Mouse (Mus musculus): Measurements from ENCODE around the gene Cyba. TPM values are rescaled to one million over a fixed set of nuclear protein-coding genes. Genes with fewer than 3 reads are reported as not detected.

Gene Cyba
- total RNA-seq, 2 experiments from 2014 or later: 35.7 to 89.3 TPM

DNA sequence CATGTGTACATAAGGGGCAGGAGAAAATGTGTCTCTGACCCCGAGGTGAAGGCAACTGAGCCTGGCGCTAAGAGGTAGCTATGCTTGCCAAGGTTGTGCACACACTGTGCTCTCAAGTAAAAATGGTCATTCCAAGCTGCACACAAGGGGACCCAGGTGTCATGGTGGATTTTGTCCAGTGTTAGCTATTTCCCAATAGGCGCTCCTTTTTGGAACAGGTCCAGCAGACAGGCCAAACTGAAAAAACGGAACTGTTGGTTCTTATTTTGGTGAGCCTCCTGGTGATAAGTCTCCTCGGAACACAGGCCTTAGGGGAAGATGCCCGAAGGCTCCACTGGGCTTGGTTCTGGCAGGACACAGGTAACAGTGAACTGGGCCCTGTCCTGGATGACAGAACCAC is 21.7 kb upstream of the Cyba start:
- ATAC-seq (replicated peaks; ENCODE audit: low FRiP score, poor library complexity, severe bottlenecking): no peak

DNA sequence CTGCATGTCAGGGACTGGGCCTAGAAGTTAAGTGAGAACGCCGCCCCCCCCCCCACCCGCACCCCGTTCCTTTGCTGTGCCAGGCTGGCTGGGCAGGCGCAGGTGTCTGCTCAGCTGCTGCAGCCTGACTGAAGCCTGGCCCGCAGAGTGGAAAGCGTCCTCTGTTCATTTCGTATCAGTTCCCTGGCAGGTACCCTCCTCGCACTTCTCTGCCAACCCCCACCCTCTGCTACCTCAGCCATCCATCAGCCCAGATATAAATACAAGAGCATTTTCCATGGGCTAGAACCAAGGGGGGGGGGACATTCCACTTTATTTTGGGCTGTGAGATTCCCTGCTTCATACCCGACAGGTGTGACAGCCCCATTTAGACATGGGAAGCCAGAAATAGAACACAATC is 19.4 kb upstream of the Cyba start:
- ATAC-seq (replicated peaks; ENCODE audit: low FRiP score, poor library complexity, severe bottlenecking): no peak

GRCm38 (mm10) chr8:122451161-122451703 is 18.5 kb upstream of the Cyba start:
- no peak for ATAC-seq (replicated peaks; ENCODE audit: low FRiP score, poor library complexity, severe bottlenecking)

- no peak for ATAC-seq (replicated peaks; ENCODE audit: low FRiP score, poor library complexity, severe bottlenecking)
Measured at GRCm38 (mm10) chr8:122445203-122445602, 12.5 kb upstream of the Cyba start.

DNA sequence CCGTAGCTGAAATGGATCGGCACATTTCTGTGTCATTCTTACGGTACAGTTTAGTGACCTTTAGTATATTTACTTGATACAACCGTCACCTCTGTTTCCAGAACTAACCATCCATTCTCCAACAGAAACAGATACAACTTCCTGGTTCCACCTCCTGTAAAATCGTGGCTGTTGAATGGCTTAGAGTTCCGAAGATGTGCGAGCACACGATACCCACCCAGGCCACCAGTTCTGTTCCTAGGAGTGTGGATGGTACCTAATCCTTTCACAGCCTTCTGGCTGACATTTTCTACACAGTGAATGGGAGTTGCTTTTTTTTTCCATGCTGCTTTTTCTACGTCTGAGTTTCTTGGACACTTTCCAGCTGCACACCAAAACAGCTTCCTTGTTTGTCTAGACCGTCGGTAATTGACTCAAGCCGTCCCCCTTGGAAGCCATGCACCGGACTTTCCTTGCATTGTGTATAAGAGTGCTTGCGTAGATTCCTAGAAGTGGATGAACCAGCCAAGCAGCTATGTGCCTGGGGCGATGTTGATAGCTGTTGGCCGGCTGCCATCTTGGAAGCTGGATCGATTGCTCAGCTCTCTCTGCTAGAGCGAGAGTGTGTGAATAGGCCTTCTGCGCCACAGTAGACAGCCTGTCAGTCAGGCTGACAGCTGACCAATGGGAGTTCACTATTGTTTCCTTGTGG is 11.5 kb upstream of the Cyba start:
- peak; percentile 72 for ATAC-seq (replicated peaks; ENCODE audit: low FRiP score, poor library complexity, severe bottlenecking)

DNA sequence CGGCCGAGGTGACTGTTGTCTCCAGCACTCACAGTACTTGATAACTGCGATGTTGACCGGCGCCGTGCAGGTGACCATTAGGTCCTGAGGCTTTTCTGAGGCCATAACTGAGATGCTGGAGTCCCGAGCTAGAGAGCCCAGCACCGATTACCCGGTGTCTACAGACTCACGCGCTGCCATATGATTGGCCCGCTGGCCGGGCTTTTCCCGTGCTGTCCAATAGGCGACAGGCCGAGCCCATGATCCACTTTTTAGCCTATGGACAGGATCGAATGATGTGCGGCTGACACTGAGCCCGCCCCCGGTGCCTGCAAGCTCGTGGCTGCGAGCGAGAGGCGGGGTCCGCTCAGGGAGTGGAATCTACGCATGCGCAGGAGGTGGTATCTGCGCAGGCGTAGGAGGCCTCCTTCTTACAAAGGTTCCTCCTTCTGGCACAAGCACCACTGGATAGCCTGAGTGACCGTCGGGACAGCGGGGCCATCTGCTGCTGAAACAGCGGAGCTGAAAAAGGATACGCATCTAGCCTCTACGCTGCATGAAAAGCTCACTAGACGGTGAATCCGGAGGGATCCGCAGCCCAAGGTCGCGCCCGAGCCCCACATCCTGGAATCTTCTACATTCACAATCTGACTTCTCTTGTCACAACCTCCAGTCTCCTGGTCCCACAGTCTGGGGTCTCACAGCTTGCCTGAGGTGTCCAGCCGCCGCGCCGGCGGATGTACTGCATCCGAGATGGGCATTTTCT is 10.7 kb upstream of the Cyba start, which contains the start of gene Mvd:
Gene Mvd (minus strand): TSS at position 161 of the 745 bp plus-strand sequence.
- peak; percentile 92 for ATAC-seq (replicated peaks; ENCODE audit: low FRiP score, poor library complexity, severe bottlenecking)

DNA sequence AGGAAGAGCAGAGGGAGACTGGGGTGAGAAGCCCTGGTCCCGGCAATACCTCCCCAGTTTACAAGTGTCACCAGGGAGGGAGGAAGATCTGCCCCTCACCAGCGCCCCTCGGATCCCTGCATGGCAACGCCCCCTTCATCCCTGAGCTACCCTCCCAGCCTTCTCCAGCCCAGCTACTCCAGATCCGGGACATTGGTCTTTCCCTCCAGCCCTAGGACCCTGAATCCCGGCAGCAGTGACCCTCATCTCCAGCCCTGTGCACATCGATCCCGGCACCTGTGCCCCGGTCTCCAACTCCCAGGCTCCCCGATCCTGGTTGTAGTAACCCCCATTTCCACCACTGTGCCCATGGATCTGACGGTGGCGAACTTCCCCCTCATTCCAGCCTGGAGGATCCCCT is 10.1 kb upstream of the Cyba start:
- no peak for ATAC-seq (replicated peaks; ENCODE audit: low FRiP score, poor library complexity, severe bottlenecking)

DNA sequence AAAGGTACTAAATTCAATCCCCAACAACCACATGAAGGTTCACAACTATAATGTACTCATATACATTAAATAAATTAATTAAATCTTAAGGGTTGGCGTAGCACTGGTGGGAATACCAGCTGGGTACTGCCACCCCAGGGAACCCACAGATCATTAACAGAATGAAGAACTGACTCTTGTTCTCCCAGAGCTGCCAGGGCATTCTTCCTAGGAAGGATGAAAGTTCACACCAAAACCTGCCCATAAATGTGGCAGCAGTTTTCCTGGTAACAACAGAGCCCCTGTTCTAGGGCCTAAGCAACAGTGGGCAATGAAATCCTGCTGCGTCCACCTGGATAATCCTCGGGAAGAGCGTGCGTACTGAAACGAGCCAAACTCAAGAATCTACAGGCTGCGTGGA is 9.6 kb upstream of the Cyba start:
- no peak for ATAC-seq (replicated peaks; ENCODE audit: low FRiP score, poor library complexity, severe bottlenecking)

DNA sequence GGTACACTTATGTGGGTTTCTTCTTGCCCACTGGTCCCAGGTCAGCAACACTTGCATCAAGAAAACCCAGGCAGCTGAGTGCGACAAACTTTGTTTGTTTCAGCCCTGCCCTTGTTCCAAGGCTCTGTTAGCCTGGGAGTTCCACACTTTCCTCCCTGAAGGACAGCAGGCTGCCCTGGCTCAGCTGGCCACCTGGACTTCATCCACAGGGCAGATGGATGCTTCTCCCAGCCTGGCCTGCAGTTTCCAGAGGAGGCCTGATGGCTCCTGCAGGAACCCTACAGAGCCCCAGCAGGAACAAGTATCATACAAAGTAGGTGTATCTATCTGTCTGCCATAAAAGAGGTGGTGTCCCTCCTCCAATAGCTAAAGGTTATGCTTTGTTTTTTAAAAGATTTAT is 8.6 kb upstream of the Cyba start:
- ATAC-seq (replicated peaks; ENCODE audit: low FRiP score, poor library complexity, severe bottlenecking): no peak

DNA sequence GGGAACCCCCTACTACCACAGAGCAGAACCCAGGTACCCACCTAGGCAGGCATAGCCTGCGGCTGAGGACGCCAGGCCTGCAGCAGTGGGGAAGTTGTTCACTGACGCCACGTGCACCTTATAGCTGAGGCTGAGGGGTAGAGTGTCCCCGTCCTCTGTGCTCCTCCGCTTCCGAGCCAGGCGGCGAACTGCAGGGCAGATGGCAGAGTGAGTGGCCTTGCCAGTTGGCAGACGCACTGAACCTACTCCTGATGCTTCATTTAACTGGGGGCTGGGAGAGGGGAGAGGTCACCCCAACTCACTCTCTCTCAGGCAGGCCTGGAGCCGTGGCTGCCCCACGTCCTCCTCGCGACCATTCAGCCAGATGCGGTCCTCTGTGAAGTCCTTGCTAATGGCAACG is 6.6 kb upstream of the Cyba start:
- ATAC-seq (replicated peaks; ENCODE audit: low FRiP score, poor library complexity, severe bottlenecking): no peak

DNA sequence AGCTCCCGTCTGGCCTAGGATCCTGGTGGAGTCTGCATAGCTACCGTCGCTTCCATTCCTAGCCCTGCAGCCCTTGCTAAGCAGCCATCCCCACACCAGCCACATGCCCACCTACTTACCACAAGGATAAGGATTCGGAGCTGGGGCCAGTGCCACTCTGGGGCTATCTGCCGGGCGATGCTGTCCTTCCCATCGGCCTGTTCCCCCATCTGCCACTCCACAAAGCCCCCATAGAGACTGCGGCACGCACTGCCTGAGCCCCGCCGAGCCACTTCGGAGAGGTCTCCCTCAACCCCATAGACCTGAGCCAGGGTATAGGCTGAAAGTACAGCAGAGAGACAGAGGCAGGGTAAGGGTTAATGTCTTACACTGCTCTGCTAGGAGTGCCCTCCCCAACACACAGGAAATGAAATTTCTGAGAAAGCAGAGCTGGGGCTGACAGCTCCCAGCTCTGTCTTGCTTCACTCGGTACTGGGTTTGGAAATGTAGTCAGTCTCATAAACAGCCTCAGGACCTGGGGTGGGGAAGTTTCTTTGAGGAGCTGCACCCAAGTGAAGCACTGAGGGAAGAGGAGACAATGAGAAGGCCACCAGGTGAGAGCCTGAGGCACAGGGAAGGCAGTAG is 5.1 kb upstream of the Cyba start:
- no peak for ATAC-seq (replicated peaks; ENCODE audit: low FRiP score, poor library complexity, severe bottlenecking)

GRCm38 (mm10) chr8:122436586-122437125 is 3.9 kb upstream of the Cyba start:
- no peak for ATAC-seq (replicated peaks; ENCODE audit: low FRiP score, poor library complexity, severe bottlenecking)

DNA sequence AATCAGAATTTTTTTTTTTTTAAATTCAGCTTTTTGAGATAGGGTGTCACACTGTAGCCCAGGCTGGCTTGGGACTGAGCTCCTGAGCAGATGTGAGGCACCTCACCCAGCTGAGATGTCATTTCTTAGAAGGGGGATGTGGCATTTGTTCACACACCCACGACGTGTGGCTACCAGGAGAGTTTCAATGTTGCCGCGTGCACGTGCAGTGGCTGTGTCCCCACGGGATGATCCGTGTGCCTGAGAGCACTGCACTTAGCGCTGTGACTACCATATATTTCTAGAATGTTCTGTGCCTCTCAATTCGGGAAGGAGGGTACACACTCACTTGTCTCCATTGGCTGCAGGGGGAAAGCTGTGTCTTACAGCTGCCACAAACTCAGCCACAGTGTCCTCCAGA is 3.4 kb upstream of the Cyba start:
- ATAC-seq (replicated peaks; ENCODE audit: low FRiP score, poor library complexity, severe bottlenecking): no peak

GRCm38 (mm10) chr8:122435375-122435774 is 2.6 kb upstream of the Cyba start:
- no peak for ATAC-seq (replicated peaks; ENCODE audit: low FRiP score, poor library complexity, severe bottlenecking)

GRCm38 (mm10) chr8:122433269-122433905 is 657 bp upstream of the Cyba start:
- ATAC-seq (replicated peaks; ENCODE audit: low FRiP score, poor library complexity, severe bottlenecking): no peak

GRCm38 (mm10) chr8:122431694-122432442 is 862 bp downstream of the Cyba start:
- no peak for ATAC-seq (replicated peaks; ENCODE audit: low FRiP score, poor library complexity, severe bottlenecking)

DNA sequence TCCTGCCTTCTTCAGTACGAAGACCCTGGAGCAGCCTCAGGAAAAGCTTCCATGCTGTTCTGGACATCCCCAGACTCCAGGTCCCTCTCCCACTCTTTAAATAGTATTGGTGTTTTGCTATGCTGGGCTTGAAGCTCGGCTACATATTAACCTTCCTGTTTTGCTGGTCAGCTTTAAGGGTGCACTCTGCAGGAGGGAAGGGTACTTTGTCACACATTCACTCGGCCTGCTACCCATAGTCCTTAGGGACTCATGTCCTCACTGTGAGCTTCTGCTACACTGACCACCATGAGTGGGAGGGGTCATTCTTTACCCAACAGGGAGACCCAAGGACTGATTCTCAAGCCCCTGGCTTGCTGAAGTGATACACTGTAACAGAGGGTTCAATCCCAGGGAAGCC is 2.1 kb downstream of the Cyba start:
- ATAC-seq (replicated peaks; ENCODE audit: low FRiP score, poor library complexity, severe bottlenecking): no peak

- ATAC-seq (replicated peaks; ENCODE audit: low FRiP score, poor library complexity, severe bottlenecking): no peak
Measured at GRCm38 (mm10) chr8:122430058-122430636, 2.6 kb downstream of the Cyba start.

GRCm38 (mm10) chr8:122428163-122428562 is 4.6 kb downstream of the Cyba start:
- no peak for ATAC-seq (replicated peaks; ENCODE audit: low FRiP score, poor library complexity, severe bottlenecking)

Measured in erythroid progenitor cell, adult 5-6 weeks (primary cell).